Mouse (Mus musculus) left cerebral cortex, postnatal 14 days (tissue): ENCODE results near the gene Psmc3ip. TPM values are rescaled to one million over a fixed set of nuclear protein-coding genes. Genes with fewer than 3 reads are reported as not detected.

ENCODE experiments used
- DNase-seq, 2 experiments: peaks; one replicate each; pipeline ENCODE4 v3.0.0; 2021 to 2022; ENCODE audit warnings: low spot score in 2 of 2, mixed read lengths in 1 of 2
- intact Hi-C: fragments of 180-260 bp; cut with DNase I; formaldehyde crosslinking; loops from one replicate; pipeline ENCODE4 v1.15.1; 2025
- total RNA-seq, 2 experiments: library from RNA; stranded (reverse); gene quantifications; 2 replicates each; pipeline ENCODE4 v1.2.3; 2021

Psmc3ip gene
- total RNA-seq, 2 experiments from 2014 or later = 3.7 to 4.0 TPM

- intact Hi-C loops = no loop called here
- no peak for DNase-seq
Measured at GRCm38 (mm10) chr11:101084246-101084645, 11.0 kb downstream of the Psmc3ip start.

- intact Hi-C loops = no loop called here
- DNase-seq = no peak
Measured at GRCm38 (mm10) chr11:101083083-101083697, 12.0 kb downstream of the Psmc3ip start.

GRCm38 (mm10) chr11:101082208-101083082 is 12.8 kb downstream of the Psmc3ip start, which contains the start of gene Coasy:
Gene Coasy, plus strand, starts transcription at chr11:101082565.
- intact Hi-C loops = no loop called here
- peak; percentile 92 to 94 for DNase-seq

- intact Hi-C loops = no loop called here
- no peak for DNase-seq
Measured at GRCm38 (mm10) chr11:101081659-101082058, 13.6 kb downstream of the Psmc3ip start.

- DNase-seq = no peak
- intact Hi-C loops = no loop called here
Measured at GRCm38 (mm10) chr11:101080421-101080820, 14.8 kb downstream of the Psmc3ip start.

- intact Hi-C loops = no loop called here
- DNase-seq = no peak
Measured at GRCm38 (mm10) chr11:101079746-101080145, 15.5 kb downstream of the Psmc3ip start.

GRCm38 (mm10) chr11:101078121-101078520 is 17.1 kb downstream of the Psmc3ip start, which contains the start of gene Hsd17b1:
Gene Hsd17b1, plus strand, starts transcription at chr11:101078411.
- intact Hi-C loops = no loop called here
- DNase-seq = no peak

- DNase-seq = no peak
- intact Hi-C loops = no loop called here
Measured at GRCm38 (mm10) chr11:101071810-101072428, 23.3 kb downstream of the Psmc3ip start.

GRCm38 (mm10) chr11:101070987-101071386 is 24.2 kb downstream of the Psmc3ip start:
- no peak for DNase-seq
- intact Hi-C loops = no loop called here

- intact Hi-C loops = no loop called here
- DNase-seq = no peak
Measured at GRCm38 (mm10) chr11:101070189-101070527, 25.1 kb downstream of the Psmc3ip start.

- intact Hi-C loops = no loop called here
- DNase-seq = peak; percentile 96
Measured at GRCm38 (mm10) chr11:101069391-101070188, 25.6 kb downstream of the Psmc3ip start, which contains the start of gene Naglu. Gene Naglu, plus strand, starts transcription at chr11:101070012.

GRCm38 (mm10) chr11:101066549-101067412 is 28.5 kb downstream of the Psmc3ip start:
- intact Hi-C loops = loop anchor here (1.0 kb wide), 1 partner anchor 83 kb away; no protein-coding TSS in a partner anchor

GRCm38 (mm10) chr11:101065002-101065401 is 30.2 kb downstream of the Psmc3ip start:
- no peak for DNase-seq
- intact Hi-C loops = no loop called here

More at GRCm38 (mm10) chr11:101066549-101067412, 28.5 kb downstream of the Psmc3ip start:
- DNase-seq = peak; percentile 81 to 84

- intact Hi-C loops = no loop called here
- DNase-seq = no peak
Measured at GRCm38 (mm10) chr11:101064462-101064861, 30.8 kb downstream of the Psmc3ip start.

GRCm38 (mm10) chr11:101063676-101064327 is 31.4 kb downstream of the Psmc3ip start:
- intact Hi-C loops = no loop called here
- peak; percentile 59 to 72 for DNase-seq

- intact Hi-C loops = no loop called here
- DNase-seq = no peak
Measured at GRCm38 (mm10) chr11:101062971-101063675, 32.1 kb downstream of the Psmc3ip start.

- intact Hi-C loops = no loop called here
- DNase-seq = peak in 1 of 2 experiments; percentile 49
Measured at GRCm38 (mm10) chr11:101062165-101062884, 32.9 kb downstream of the Psmc3ip start.
